Mouse (Mus musculus): Measurements from ENCODE around the gene Eif2ak1. TPM values are rescaled to one million over a fixed set of nuclear protein-coding genes. Genes with fewer than 3 reads are reported as not detected.

Gene Eif2ak1
- polyA plus RNA-seq, 1 experiment from 2014 or later = 32.2 TPM

GRCm38 (mm10) chr5:143892255-143892886 lies 74.8 kb downstream of the Eif2ak1 start:
- Histone ChIP-seq H3K4me3 (ENCODE audit: low read length) (no peak overlapping the region), H3K27ac (ENCODE audit: low read length) (no peak overlapping the region), H3K9me3 (ENCODE audit: control insufficient read depth, low read length) (no peaks in the 10 kb centered on the region), H3K4me1 (ENCODE audit: control insufficient read depth, insufficient read depth, low read length) (peaks cover 5% of the 10 kb centered on the region; the same call in 1 of the 2 replicates), H3K36me3 (ENCODE audit: control insufficient read depth, insufficient read depth, low read length) (peaks cover 3% of the 10 kb centered on the region), H3K9ac (ENCODE audit: low read depth, low read length) (no peak overlapping the region), H3K4me2 (ENCODE audit: low read depth, low read length) (no peak overlapping the region), H3K27me3 (replicated peaks; ENCODE audit: control insufficient read depth, insufficient read depth, low read length) (no peaks in the 10 kb centered on the region)
- ATAC-seq = peak; percentile 42
- 72% methylated on average over 9 of the region's 9 CpGs for WGBS

DNA sequence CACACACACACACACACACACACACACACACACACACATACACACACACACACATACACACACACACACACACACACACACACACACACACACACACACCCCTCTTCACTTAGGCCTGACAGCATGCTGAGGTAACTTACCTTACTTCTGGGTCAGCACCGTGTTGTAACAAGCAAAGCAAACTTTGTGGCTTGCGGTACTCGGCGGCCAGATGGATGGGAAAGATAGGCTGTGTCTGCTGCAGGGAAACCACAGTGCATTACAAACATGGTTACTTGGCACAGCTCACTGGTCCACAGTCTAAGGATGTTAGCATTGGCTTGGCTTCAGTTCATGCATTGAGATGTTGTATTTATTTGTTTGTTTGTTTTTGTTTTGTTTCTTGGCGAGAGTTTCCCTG lies 75.8 kb downstream of the Eif2ak1 start:
- no peak for ATAC-seq

GRCm38 (mm10) chr5:143897635-143898330 lies 80.2 kb downstream of the Eif2ak1 start, which contains the start of gene Ankrd61:
Gene Ankrd61, minus strand, starts transcription at chr5:143897685.
- H3K27ac ChIP-seq (ENCODE audit: low read length) = no peak within 1 kb of the TSS
- peaks cover 9% of the 10 kb centered on the region for H3K36me3 ChIP-seq (ENCODE audit: control insufficient read depth, insufficient read depth, low read length)
- no peak within 1 kb of the TSS for H3K9ac ChIP-seq (ENCODE audit: low read depth, low read length)
- H3K4me1 ChIP-seq (ENCODE audit: control insufficient read depth, insufficient read depth, low read length) = 0 out of 2 replicates have a peak, but pooled peaks cover 3% of the 10 kb centered on the region
- no peak within 1 kb of the TSS for H3K4me2 ChIP-seq (ENCODE audit: low read depth, low read length)
- ATAC-seq = no peak
- no peak within 1 kb of the TSS for H3K4me3 ChIP-seq (ENCODE audit: low read length)
- 83% methylated on average over 14 of the region's 14 CpGs for WGBS
- no peaks in the 10 kb centered on the region for H3K9me3 ChIP-seq (ENCODE audit: control insufficient read depth, low read length)
- H3K27me3 ChIP-seq (replicated peaks; ENCODE audit: control insufficient read depth, insufficient read depth, low read length) = no peaks in the 10 kb centered on the region

More for the DNA sequence above, 75.8 kb downstream of the Eif2ak1 start:
- Histone ChIP-seq H3K4me2 (ENCODE audit: low read depth, low read length) (no peak overlapping the region), H3K36me3 (ENCODE audit: control insufficient read depth, insufficient read depth, low read length) (no peaks in the 10 kb centered on the region; the same call in 1 of the 2 replicates), H3K9ac (ENCODE audit: low read depth, low read length) (no peak overlapping the region), H3K4me1 (ENCODE audit: control insufficient read depth, insufficient read depth, low read length) (peaks cover 5% of the 10 kb centered on the region; the same call in 1 of the 2 replicates), H3K4me3 (ENCODE audit: low read length) (no peak overlapping the region), H3K9me3 (ENCODE audit: control insufficient read depth, low read length) (no peaks in the 10 kb centered on the region), H3K27ac (ENCODE audit: low read length) (no peak overlapping the region), H3K27me3 (replicated peaks; ENCODE audit: control insufficient read depth, insufficient read depth, low read length) (no peaks in the 10 kb centered on the region)
- WGBS = 76% methylated on average over 5 of the region's 5 CpGs

DNA sequence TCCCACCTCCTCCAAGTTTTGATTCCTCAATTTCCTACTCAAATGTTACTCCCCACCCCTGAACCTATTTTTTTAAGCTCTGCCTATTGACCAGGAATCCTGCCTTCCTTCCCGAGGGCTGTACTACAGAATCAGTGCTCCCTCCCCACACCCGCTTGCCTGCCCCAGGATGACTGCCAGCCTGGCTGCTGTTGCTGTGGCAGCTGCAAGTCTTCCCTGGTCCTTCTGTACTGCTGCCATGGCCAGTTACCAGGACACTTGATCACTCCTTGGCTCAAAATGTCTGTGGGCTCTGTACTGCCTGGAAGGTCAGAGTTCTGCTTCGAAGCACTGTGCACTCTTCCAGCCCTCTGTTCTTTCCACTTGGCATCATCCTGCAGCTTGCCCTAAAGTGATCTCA lies 84.5 kb downstream of the Eif2ak1 start:
- Histone ChIP-seq H3K9me3 (ENCODE audit: control insufficient read depth, low read length) (no peaks in the 10 kb centered on the region), H3K4me2 (ENCODE audit: low read depth, low read length) (no peak overlapping the region), H3K4me3 (ENCODE audit: low read length) (no peak overlapping the region), H3K36me3 (ENCODE audit: control insufficient read depth, insufficient read depth, low read length) (peaks cover 22% of the 10 kb centered on the region), H3K4me1 (ENCODE audit: control insufficient read depth, insufficient read depth, low read length) (0 out of 2 replicates have a peak, but pooled peaks cover 3% of the 10 kb centered on the region), H3K9ac (ENCODE audit: low read depth, low read length) (no peak overlapping the region), H3K27me3 (replicated peaks; ENCODE audit: control insufficient read depth, insufficient read depth, low read length) (no peaks in the 10 kb centered on the region), H3K27ac (ENCODE audit: low read length) (no peak overlapping the region)
- no peak for ATAC-seq
- WGBS = 78% methylated on average over 3 of the region's 3 CpGs

GRCm38 (mm10) chr5:143903813-143904212 lies 86.2 kb downstream of the Eif2ak1 start:
- 76% methylated on average over 4 of the region's 4 CpGs for WGBS
- H3K4me1 ChIP-seq (ENCODE audit: control insufficient read depth, insufficient read depth, low read length) = peaks cover 11% of the 10 kb centered on the region; the same call in 1 of the 2 replicates
- H3K9ac ChIP-seq (ENCODE audit: low read depth, low read length) = no peak overlapping the region
- H3K4me2 ChIP-seq (ENCODE audit: low read depth, low read length) = no peak overlapping the region
- no peak overlapping the region for H3K4me3 ChIP-seq (ENCODE audit: low read length)
- no peaks in the 10 kb centered on the region for H3K9me3 ChIP-seq (ENCODE audit: control insufficient read depth, low read length)
- no peaks in the 10 kb centered on the region for H3K27me3 ChIP-seq (replicated peaks; ENCODE audit: control insufficient read depth, insufficient read depth, low read length)
- no peak overlapping the region for H3K27ac ChIP-seq (ENCODE audit: low read length)
- H3K36me3 ChIP-seq (ENCODE audit: control insufficient read depth, insufficient read depth, low read length) = peaks cover 22% of the 10 kb centered on the region
- ATAC-seq = no peak

DNA sequence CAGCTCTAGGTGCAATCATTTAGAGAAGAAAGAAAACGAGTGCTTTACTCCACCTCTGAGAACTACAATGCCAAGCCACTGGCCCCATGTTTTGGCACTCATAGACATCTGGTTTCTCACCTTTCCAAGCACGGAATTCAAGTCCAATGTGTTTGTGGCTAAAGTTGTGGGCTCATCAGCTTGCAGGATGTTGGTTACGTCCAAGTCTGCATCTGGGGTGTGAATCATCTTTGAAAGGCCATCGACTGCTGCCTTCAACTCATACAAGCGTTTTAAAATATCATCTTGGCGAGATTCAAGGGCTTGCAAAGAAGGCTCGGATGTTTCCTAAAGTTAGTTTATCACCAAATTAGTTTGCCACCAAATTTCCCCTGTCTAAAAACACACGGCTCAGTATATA lies 88.8 kb downstream of the Eif2ak1 start:
- no peak for ATAC-seq
- peaks cover 20% of the 10 kb centered on the region for H3K36me3 ChIP-seq (ENCODE audit: control insufficient read depth, insufficient read depth, low read length)
- H3K4me3 ChIP-seq (ENCODE audit: low read length) = no peak overlapping the region
- WGBS = 85% methylated on average over 8 of the region's 8 CpGs
- H3K4me1 ChIP-seq (ENCODE audit: control insufficient read depth, insufficient read depth, low read length) = peaks cover 15% of the 10 kb centered on the region
- H3K27me3 ChIP-seq (replicated peaks; ENCODE audit: control insufficient read depth, insufficient read depth, low read length) = no peaks in the 10 kb centered on the region
- no peaks in the 10 kb centered on the region for H3K9me3 ChIP-seq (ENCODE audit: control insufficient read depth, low read length)
- H3K27ac ChIP-seq (ENCODE audit: low read length) = no peak overlapping the region
- no peak overlapping the region for H3K9ac ChIP-seq (ENCODE audit: low read depth, low read length)
- H3K4me2 ChIP-seq (ENCODE audit: low read depth, low read length) = no peak overlapping the region

- ATAC-seq = peak; percentile 1; the same call in 1 of the 2 replicates
- Histone ChIP-seq H3K27me3 (replicated peaks; ENCODE audit: control insufficient read depth, insufficient read depth, low read length) (no peaks in the 10 kb centered on the region), H3K4me3 (ENCODE audit: low read length) (peak overlapping the region; percentile 84), H3K4me2 (ENCODE audit: low read depth, low read length) (peak overlapping the region; percentile 47), H3K36me3 (ENCODE audit: control insufficient read depth, insufficient read depth, low read length) (peaks cover 9% of the 10 kb centered on the region; the same call in 1 of the 2 replicates), H3K9ac (ENCODE audit: low read depth, low read length) (peak overlapping the region; percentile 76), H3K9me3 (ENCODE audit: control insufficient read depth, low read length) (no peaks in the 10 kb centered on the region), H3K27ac (ENCODE audit: low read length) (peak overlapping the region; percentile 91), H3K4me1 (ENCODE audit: control insufficient read depth, insufficient read depth, low read length) (peaks cover 15% of the 10 kb centered on the region)
- 2% methylated on average over 9 of the region's 9 CpGs for WGBS
Observed at GRCm38 (mm10) chr5:143908926-143909325, 91.3 kb downstream of the Eif2ak1 start.

DNA sequence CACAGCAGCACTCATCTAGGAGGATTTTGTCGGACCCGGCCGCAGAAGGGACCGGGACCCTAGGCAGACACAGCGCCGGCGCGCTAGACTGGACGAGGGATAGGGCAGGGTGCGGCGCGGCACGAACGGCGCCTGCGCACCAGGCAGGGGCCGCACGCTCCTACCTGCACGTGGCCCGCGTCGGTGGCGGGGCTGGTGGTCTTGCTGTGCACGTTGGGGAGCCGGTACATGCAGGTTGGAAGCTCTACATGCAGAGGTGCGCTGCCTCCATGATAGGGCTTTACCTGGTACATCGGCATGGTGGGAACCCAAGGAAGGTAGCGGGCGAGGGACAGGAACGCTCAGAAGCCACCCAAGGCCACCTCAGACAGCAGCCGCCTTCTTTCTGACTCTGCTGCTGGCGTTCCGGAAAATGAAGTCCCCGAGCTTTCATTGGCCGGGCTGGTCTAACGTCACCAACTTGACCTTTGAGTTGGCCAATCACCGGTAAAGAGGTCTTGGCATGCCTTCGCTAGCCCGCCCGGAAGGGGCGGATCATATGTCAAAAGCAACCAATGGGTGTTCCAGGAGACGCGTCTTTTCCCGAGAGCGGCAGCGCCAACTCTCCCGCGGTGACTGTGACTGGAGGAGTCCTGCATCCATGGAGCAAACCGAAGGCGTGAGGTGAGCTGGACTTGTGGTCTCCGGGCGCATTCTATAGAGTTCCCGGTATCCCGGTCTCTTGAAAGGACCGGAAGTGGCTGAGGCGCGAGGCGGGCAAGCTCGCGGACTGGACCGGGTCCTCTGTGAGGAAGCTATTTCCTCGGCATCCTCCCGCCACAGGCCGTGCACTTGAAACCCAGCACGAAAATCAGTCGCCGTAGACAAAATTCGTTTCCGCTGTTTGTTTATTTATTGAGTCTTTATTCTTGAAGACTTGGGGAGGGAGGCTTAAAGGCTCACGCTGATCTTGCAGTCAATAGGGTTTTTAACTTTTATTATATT lies 92.1 kb downstream of the Eif2ak1 start, which contains the start of the genes Aimp2 and Pms2:
Aimp2 (minus strand) TSS at position 431 of the 984 bp plus-strand sequence.
Pms2 (plus strand) TSS at position 548 of the 984 bp plus-strand sequence.
- Histone ChIP-seq H3K27ac (ENCODE audit: low read length) (peak within 1 kb of the TSS; percentile 91), H3K9me3 (ENCODE audit: control insufficient read depth, low read length) (no peaks in the 10 kb centered on the region), H3K27me3 (replicated peaks; ENCODE audit: control insufficient read depth, insufficient read depth, low read length) (no peaks in the 10 kb centered on the region), H3K4me1 (ENCODE audit: control insufficient read depth, insufficient read depth, low read length) (peaks cover 15% of the 10 kb centered on the region), H3K9ac (ENCODE audit: low read depth, low read length) (peak within 1 kb of the TSS; percentile 76), H3K36me3 (ENCODE audit: control insufficient read depth, insufficient read depth, low read length) (0 out of 2 replicates have a peak, but pooled peaks cover 3% of the 10 kb centered on the region), H3K4me2 (ENCODE audit: low read depth, low read length) (peak within 1 kb of the TSS; percentile 68), H3K4me3 (ENCODE audit: low read length) (peak within 1 kb of the TSS; percentile 84)
- under 1% methylated on average over 70 of the region's 70 CpGs for WGBS
- peak; percentile 99 for ATAC-seq

Data from intestine, embryonic 16.5 days (tissue).